Comparison of ENCODE assay signal across 8 mouse cellular contexts in the genomic region with DNA sequence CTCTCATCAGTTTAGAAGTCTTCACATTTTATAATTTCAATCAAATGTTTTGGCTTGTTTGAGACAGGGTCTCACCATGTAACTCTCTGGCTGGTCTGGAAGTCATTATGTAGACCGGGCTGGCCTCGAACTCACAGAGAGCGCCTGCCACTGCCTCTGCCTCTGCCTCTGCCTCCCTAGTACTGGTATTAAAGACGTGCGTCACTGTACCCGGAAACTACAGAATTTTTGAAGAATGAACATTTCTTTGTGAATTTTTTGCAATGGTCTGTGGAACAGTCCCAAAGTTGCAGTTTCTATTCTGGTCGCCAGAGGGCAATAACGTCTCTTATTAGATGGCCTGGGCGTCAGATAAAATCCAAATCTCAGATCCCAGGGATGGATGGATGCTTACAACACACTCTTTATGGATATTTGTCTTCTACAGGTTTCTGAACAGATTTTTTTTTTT. TPM values are rescaled to one million over a fixed set of nuclear protein-coding genes. Genes with fewer than 3 reads are reported as not detected.
DNase-seq lines count a peak whose midpoint lies in the region; ATAC-seq and TF ChIP-seq lines count a peak whose summit lies in the region.

No protein-coding gene starts in this region.

- intact Hi-C loops in gastrocnemius, postnatal 14 days (cut with DNase I; ENCODE audit: low total_unique reads): no loop called here

- H3K9me3 ChIP-seq in limb, embryonic 13.5 days: no peaks in the 10 kb centered on the region
- no peaks in the 10 kb centered on the region for H3K9me3 ChIP-seq in midbrain, embryonic 16.5 days (replicated peaks; ENCODE audit: control insufficient read depth, low read length, poor library complexity, severe bottlenecking)
- H3K9me3 ChIP-seq in stomach, embryonic 14.5 days (ENCODE audit: control insufficient read depth, low read depth, low read length): no peaks in the 10 kb centered on the region

- H3K4me2 ChIP-seq in limb, embryonic 13.5 days (replicated peaks): peak overlapping the region; percentile 60
- H3K4me2 ChIP-seq in midbrain, embryonic 16.5 days (ENCODE audit: low read length): peak overlapping the region; percentile 96
- H3K4me2 ChIP-seq in stomach, embryonic 14.5 days (replicated peaks; ENCODE audit: low read depth, low read length): peak overlapping the region; percentile 51

- peaks cover 5% of the 10 kb centered on the region; the same call in 1 of the 2 replicates for H3K4me1 ChIP-seq in kidney, adult 2 months (ENCODE audit: control insufficient read depth, insufficient read depth, low read length)
- peaks cover 60% of the 10 kb centered on the region for H3K4me1 ChIP-seq in limb, embryonic 13.5 days
- H3K4me1 ChIP-seq in midbrain, embryonic 16.5 days (ENCODE audit: control insufficient read depth, insufficient read depth, low read length): peaks cover 21% of the 10 kb centered on the region
- H3K4me1 ChIP-seq in stomach, embryonic 14.5 days (ENCODE audit: control insufficient read depth, insufficient read depth, low read length): peaks cover 35% of the 10 kb centered on the region

- ATAC-seq in common myeloid progenitor, adult 5-6 weeks (replicated peaks; ENCODE audit: low read depth, poor library complexity, severe bottlenecking): peak; percentile 4; the same call in 1 of the 2 replicates
- ATAC-seq in limb, embryonic 13.5 days (ENCODE audit: low FRiP score, low read depth): peak; percentile 1
- ATAC-seq in midbrain, embryonic 16.5 days: peak; percentile 11
- ATAC-seq in stomach, embryonic 14.5 days (ENCODE audit: insufficient number of reproducible peaks, insufficient read depth, low FRiP score, low read depth): 0 out of 2 replicates have a peak, but pooled peaks have one; percentile 4

- peak; percentile 21; the same call in 1 of the 2 replicates for TF ChIP-seq CTCF in kidney, adult 2 months (conservative IDR thresholded peaks at IDR 0.05; ENCODE audit: insufficient read depth, insufficient read length, low read depth, low read length)

- peaks cover 8% of the 10 kb centered on the region for H3K36me3 ChIP-seq in kidney, adult 2 months (ENCODE audit: control insufficient read depth, insufficient read depth, low read length)
- H3K36me3 ChIP-seq in limb, embryonic 13.5 days: peaks cover 32% of the 10 kb centered on the region
- no peaks in the 10 kb centered on the region for H3K36me3 ChIP-seq in midbrain, embryonic 16.5 days (ENCODE audit: control insufficient read depth, insufficient read depth, low read length)
- peaks cover 20% of the 10 kb centered on the region for H3K36me3 ChIP-seq in stomach, embryonic 14.5 days (ENCODE audit: control insufficient read depth, insufficient read depth, low read length)

- H3K27ac ChIP-seq in kidney, adult 2 months (ENCODE audit: insufficient read depth, low read depth, low read length): peak overlapping the region; percentile 68
- peak overlapping the region; percentile 97; the same call in 1 of the 2 replicates for H3K27ac ChIP-seq in limb, embryonic 13.5 days
- peak overlapping the region; percentile 88; the same call in 1 of the 2 replicates for H3K27ac ChIP-seq in midbrain, embryonic 16.5 days (ENCODE audit: low read length)
- peak overlapping the region; percentile 92 for H3K27ac ChIP-seq in stomach, embryonic 14.5 days (ENCODE audit: low read length)

- H3K27me3 ChIP-seq in kidney, adult 2 months (replicated peaks; ENCODE audit: control insufficient read depth, insufficient read depth, low read length): no peaks in the 10 kb centered on the region
- no peaks in the 10 kb centered on the region for H3K27me3 ChIP-seq in limb, embryonic 13.5 days
- H3K27me3 ChIP-seq in midbrain, embryonic 16.5 days (ENCODE audit: control insufficient read depth, insufficient read depth, low read depth, low read length): peaks cover 4% of the 10 kb centered on the region; the same call in 1 of the 2 replicates
- no peaks in the 10 kb centered on the region for H3K27me3 ChIP-seq in stomach, embryonic 14.5 days (ENCODE audit: control insufficient read depth, insufficient read depth, low read length)

- H3K4me3 ChIP-seq in kidney, adult 2 months (ENCODE audit: insufficient read depth, low read depth, low read length): peak overlapping the region; percentile 42
- peak overlapping the region; percentile 86 for H3K4me3 ChIP-seq in limb, embryonic 13.5 days
- H3K4me3 ChIP-seq in midbrain, embryonic 16.5 days (ENCODE audit: low read depth, low read length): peak overlapping the region; percentile 88
- peak overlapping the region; percentile 31 for H3K4me3 ChIP-seq in stomach, embryonic 14.5 days (ENCODE audit: low read depth, low read length)

- H3K9ac ChIP-seq in limb, embryonic 13.5 days: peak overlapping the region; percentile 61; the same call in 1 of the 2 replicates
- peak overlapping the region; percentile 18; the same call in 1 of the 2 replicates for H3K9ac ChIP-seq in midbrain, embryonic 16.5 days (ENCODE audit: low read depth, low read length)
- H3K9ac ChIP-seq in stomach, embryonic 14.5 days (replicated peaks; ENCODE audit: low read depth, low read length): peak overlapping the region; percentile 25; the same call in 1 of the 2 replicates

- peak; percentile 56 for DNase-seq in ovary, adult 18-20 months (ENCODE audit: low spot score)
- DNase-seq in ovary, postnatal 10 days (ENCODE audit: low spot score): no peak
- DNase-seq in gastrocnemius, postnatal 14 days: peak; percentile 66
- DNase-seq in kidney, adult 2 months: peak; percentile 91

- WGBS in kidney, adult 2 months: under 1% methylated on average over 9 of the region's 9 CpGs
- WGBS in limb, embryonic 13.5 days: under 1% methylated on average over 9 of the region's 9 CpGs
- under 1% methylated on average over 9 of the region's 9 CpGs for WGBS in midbrain, embryonic 16.5 days
- under 1% methylated on average over 9 of the region's 9 CpGs for WGBS in stomach, embryonic 14.5 days

- TF ChIP-seq POLR2A in kidney, adult 2 months (IDR thresholded peaks at IDR 0.05; ENCODE audit: low read depth, low read length): no peak

RNA-seq across cellular contexts. Expression of gene Plekhg2, which starts 0.8 kb away (rescaled TPM):
- 2.1 and 3.9 TPM in 2 replicates for total RNA-seq in common myeloid progenitor, adult 5-6 weeks (2017)
- total RNA-seq in gastrocnemius, postnatal 14 days (2021): 10 to 100 TPM; 15.0 to 15.7 TPM
- 13.5 and 14.6 TPM in 2 replicates for polyA plus RNA-seq in kidney, adult 2 months (2012; rRNA removed)
- 89.5 and 98.3 TPM in 2 replicates for polyA plus RNA-seq in limb, embryonic 13.5 days (2015; fragmentation: Nextera tagmentation; extraction: Ambion mirVana)
- polyA plus RNA-seq in midbrain, embryonic 16.5 days (2015; fragmentation: Nextera tagmentation; extraction: Ambion mirVana): 22.9 and 23.1 TPM in 2 replicates
- polyA plus RNA-seq in stomach, embryonic 14.5 days (2014; fragmentation: Nextera tagmentation; extraction: Ambion mirVana): 63.4 and 70.7 TPM in 2 replicates

RNA-seq across cellular contexts. Expression of gene Zfp36, which starts 6.9 kb away (rescaled TPM):
- 82.7 and 90.0 TPM in 2 replicates for total RNA-seq in common myeloid progenitor, adult 5-6 weeks (2017)
- total RNA-seq in gastrocnemius, postnatal 14 days (2021): 10 to 100 TPM in 1 of 2 experiments, 1 to 10 TPM in 1; 5.9 to 11.6 TPM
- 24.6 and 25.5 TPM in 2 replicates for polyA plus RNA-seq in kidney, adult 2 months (2012; rRNA removed)
- 8.9 and 10.3 TPM in 2 replicates for polyA plus RNA-seq in limb, embryonic 13.5 days (2015; fragmentation: Nextera tagmentation; extraction: Ambion mirVana)
- polyA plus RNA-seq in midbrain, embryonic 16.5 days (2015; fragmentation: Nextera tagmentation; extraction: Ambion mirVana): 2.9 and 3.3 TPM in 2 replicates
- 15.5 and 17.6 TPM in 2 replicates for polyA plus RNA-seq in stomach, embryonic 14.5 days (2014; fragmentation: Nextera tagmentation; extraction: Ambion mirVana)

RNA-seq across cellular contexts. Expression of gene Med29, which starts 19.4 kb away (rescaled TPM):
- total RNA-seq in common myeloid progenitor, adult 5-6 weeks (2017): 16.6 and 21.3 TPM in 2 replicates
- total RNA-seq in gastrocnemius, postnatal 14 days (2021): 10 to 100 TPM; 20.7 to 20.9 TPM
- polyA plus RNA-seq in kidney, adult 2 months (2012; rRNA removed): 71.9 and 72.1 TPM in 2 replicates
- 47.9 and 55.0 TPM in 2 replicates for polyA plus RNA-seq in limb, embryonic 13.5 days (2015; fragmentation: Nextera tagmentation; extraction: Ambion mirVana)
- polyA plus RNA-seq in midbrain, embryonic 16.5 days (2015; fragmentation: Nextera tagmentation; extraction: Ambion mirVana): 39.6 and 40.3 TPM in 2 replicates
- polyA plus RNA-seq in stomach, embryonic 14.5 days (2014; fragmentation: Nextera tagmentation; extraction: Ambion mirVana): 47.1 and 51.1 TPM in 2 replicates

RNA-seq across cellular contexts. Expression of gene Paf1, which starts 19.6 kb away (rescaled TPM):
- total RNA-seq in common myeloid progenitor, adult 5-6 weeks (2017): 149 and 190 TPM in 2 replicates
- total RNA-seq in gastrocnemius, postnatal 14 days (2021): 10 to 100 TPM; 32.9 to 34.8 TPM
- polyA plus RNA-seq in kidney, adult 2 months (2012; rRNA removed): 72.6 and 78.4 TPM in 2 replicates
- 77.9 and 89.5 TPM in 2 replicates for polyA plus RNA-seq in limb, embryonic 13.5 days (2015; fragmentation: Nextera tagmentation; extraction: Ambion mirVana)
- 96.1 and 109 TPM in 2 replicates for polyA plus RNA-seq in midbrain, embryonic 16.5 days (2015; fragmentation: Nextera tagmentation; extraction: Ambion mirVana)
- 67.3 and 73.2 TPM in 2 replicates for polyA plus RNA-seq in stomach, embryonic 14.5 days (2014; fragmentation: Nextera tagmentation; extraction: Ambion mirVana)

RNA-seq across cellular contexts. Expression of gene Rps16, which starts 22.7 kb away (rescaled TPM):
- 960 and 1,032 TPM in 2 replicates for total RNA-seq in common myeloid progenitor, adult 5-6 weeks (2017)
- 100 to 1,000 TPM; 522 to 620 TPM for total RNA-seq in gastrocnemius, postnatal 14 days (2021)
- polyA plus RNA-seq in kidney, adult 2 months (2012; rRNA removed): 724 and 951 TPM in 2 replicates
- polyA plus RNA-seq in limb, embryonic 13.5 days (2015; fragmentation: Nextera tagmentation; extraction: Ambion mirVana): 908 and 932 TPM in 2 replicates
- 414 and 435 TPM in 2 replicates for polyA plus RNA-seq in midbrain, embryonic 16.5 days (2015; fragmentation: Nextera tagmentation; extraction: Ambion mirVana)
- polyA plus RNA-seq in stomach, embryonic 14.5 days (2014; fragmentation: Nextera tagmentation; extraction: Ambion mirVana): 1,258 and 1,269 TPM in 2 replicates

Comparison
In these comparisons a context has a peak if more than half of its experiments do, and no peak if none do; other contexts are left out.
1. H3K4me3 ChIP-seq: peak in every context shown above with its lines; median percentile 88 in midbrain, embryonic 16.5 days; 86 in limb, embryonic 13.5 days; 42 in kidney, adult 2 months; 31 in stomach, embryonic 14.5 days.